Mouse (Mus musculus) hindbrain, embryonic 15.5 days (tissue): ENCODE measurements around the gene Gmeb1. TPM values are rescaled to one million over a fixed set of nuclear protein-coding genes. Genes with fewer than 3 reads are reported as not detected.
"Not testable (repeated sequence)": the region's sequence is repeated elsewhere in the genome, so short reads cannot be mapped to it uniquely, and the experiment has no call there.

Experiments used
- ATAC-seq: fragments of 200-750 bp; cut with Nextera tagmentation; 2 replicates; pipeline ENCODE4 v1.8.0; 2017; ENCODE audit warnings: low read depth, moderate number of reproducible peaks, moderate TSS enrichment; ENCODE audit not compliant: low FRiP score
- H3K27ac ChIP-seq: fragments of 300-500 bp; sonication (generic); replicated peaks from 2 replicates; pipeline ENCODE4 v1.5.1; 2015; ENCODE audit warnings: mild to moderate bottlenecking, inconsistent platforms
- H3K27me3 ChIP-seq: fragments of 300-500 bp; sonication (generic); 2 replicates; pipeline ENCODE4 v1.6.1; 2015; ENCODE audit warnings: control low read depth, inconsistent platforms
- H3K36me3 ChIP-seq: fragments of 300-500 bp; sonication (generic); 2 replicates; pipeline ENCODE4 v1.6.1; 2015; ENCODE audit warnings: control low read depth, inconsistent platforms
- H3K4me1 ChIP-seq: fragments of 300-500 bp; sonication (generic); replicated peaks from 2 replicates; pipeline ENCODE4 v1.6.1; 2015; ENCODE audit warnings: control low read depth, inconsistent platforms
- H3K4me2 ChIP-seq: fragments of 300-500 bp; sonication (generic); 2 replicates; pipeline ENCODE4 v1.6.1; 2015; ENCODE audit warnings: moderate library complexity, mild to moderate bottlenecking, inconsistent platforms
- H3K4me3 ChIP-seq: fragments of 300-500 bp; sonication (generic); 2 replicates; pipeline ENCODE4 v1.5.1; 2015; ENCODE audit warnings: mild to moderate bottlenecking, inconsistent platforms
- H3K9ac ChIP-seq: fragments of 300-500 bp; sonication (generic); 2 replicates; pipeline ENCODE4 v1.6.1; 2015; ENCODE audit warnings: inconsistent platforms
- H3K9me3 ChIP-seq: fragments of 300-500 bp; sonication (generic); 2 replicates; pipeline ENCODE4 v1.6.1; 2016; ENCODE audit warnings: control low read depth, inconsistent platforms
- WGBS: fragments of 180-500 bp; shearing (Covaris S2); methylation state at CpG from one replicate; pipeline ENCODE4 v1.1.7; 2015; 5-methylcytosine and 5-hydroxymethylcytosine counted together
- polyA plus RNA-seq: library from polyadenylated mRNA; unstranded; fragments of >200 nt; fragmentation: Nextera tagmentation; extraction: Ambion mirVana; gene quantifications from 2 replicates; pipeline ENCODE4 v1.2.1, GENCODE M21; 2015

Gene Gmeb1
- polyA plus RNA-seq, 1 experiment from 2014 or later = 44.0 TPM

DNA sequence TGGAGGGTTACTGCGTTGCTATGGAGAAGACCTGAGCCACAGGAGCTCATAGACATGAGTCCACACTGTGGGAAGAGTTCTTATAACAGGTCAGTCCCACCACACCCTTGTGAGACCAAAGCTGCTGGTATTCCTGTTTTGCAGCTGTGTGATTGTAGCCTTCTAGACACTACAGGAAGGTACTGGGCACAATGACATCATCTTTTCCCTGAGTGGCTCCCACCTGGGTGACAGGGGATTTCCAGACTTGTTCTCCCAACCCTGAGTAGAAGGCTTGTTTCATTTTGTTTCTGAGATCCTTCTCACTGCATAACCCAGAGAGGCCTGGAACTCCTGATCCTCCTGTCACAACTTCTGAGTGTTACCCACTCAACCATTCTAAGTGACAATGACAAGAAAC lies 38.4 kb upstream of the Gmeb1 start:
- Histone ChIP-seq H3K27me3 (no peaks in the 10 kb centered on the region), H3K4me2 (no peak overlapping the region), H3K9ac (no peak overlapping the region), H3K27ac (no peak overlapping the region), H3K4me3 (no peak overlapping the region), H3K36me3 (no peaks in the 10 kb centered on the region), H3K4me1 (peaks cover 11% of the 10 kb centered on the region), H3K9me3 (no peaks in the 10 kb centered on the region)
- no peak for ATAC-seq
- WGBS = 76% methylated on average over 1 of the region's 1 CpGs

DNA sequence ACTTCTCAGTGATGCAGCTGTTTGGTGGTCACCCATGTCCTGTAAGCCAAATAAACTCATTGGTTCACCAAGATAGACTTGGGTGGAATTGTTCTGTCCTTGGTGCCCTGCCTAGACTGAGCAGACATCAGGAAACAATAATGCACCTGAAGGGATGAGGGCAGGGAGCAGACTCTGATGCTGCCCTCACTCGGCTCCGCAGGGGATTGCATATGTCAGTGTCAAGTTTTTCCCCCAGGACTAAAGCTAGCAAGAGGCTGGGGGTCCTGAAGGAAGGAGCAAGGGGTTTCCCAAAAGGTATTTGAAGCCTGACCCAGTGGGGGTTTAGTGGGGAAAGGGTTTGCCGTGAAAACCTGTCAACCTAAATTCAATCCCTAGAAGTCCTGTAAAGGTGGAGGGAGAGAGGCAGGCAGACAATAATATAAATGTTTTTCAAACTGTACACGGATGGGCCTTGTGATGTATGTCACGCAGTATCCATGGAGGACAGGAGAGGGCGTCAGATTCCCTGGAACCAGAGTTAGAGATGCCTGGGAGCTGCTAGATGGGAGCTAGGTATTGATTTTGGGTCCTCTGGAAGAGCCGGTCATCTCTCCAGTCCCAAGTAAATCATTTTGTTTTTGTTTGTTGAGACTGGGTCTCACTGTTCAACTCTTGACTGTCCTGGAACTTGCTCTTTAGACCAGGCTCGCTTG lies 34.4 kb upstream of the Gmeb1 start:
- WGBS = 49% methylated on average over 8 of the region's 8 CpGs

DNA sequence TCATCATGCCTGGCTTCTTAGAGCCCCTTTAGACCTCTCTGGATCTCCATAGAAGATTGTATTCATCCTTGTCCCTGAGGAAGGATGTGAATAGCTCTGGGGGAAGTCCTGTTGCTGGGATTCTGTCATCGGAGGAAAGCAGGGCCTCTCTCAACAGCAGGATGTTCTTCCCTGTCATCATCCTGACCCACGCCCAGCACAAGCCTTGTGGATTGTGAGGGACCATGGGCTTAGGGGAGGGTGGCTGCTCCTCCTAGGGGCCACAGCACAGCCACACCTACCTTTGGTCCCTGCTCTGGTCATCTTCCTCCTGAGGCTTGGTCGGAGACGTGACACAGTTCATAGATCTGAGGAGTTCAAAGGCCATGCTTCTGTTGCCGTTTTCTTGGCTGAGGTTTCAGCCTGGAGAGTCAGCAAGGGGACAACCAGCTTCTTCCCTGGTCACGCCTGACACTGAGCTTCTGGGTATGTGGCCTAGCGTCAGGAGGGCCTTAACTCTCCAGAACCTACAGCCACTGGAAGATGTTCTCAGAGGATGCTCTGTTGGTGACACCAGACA lies 32.4 kb upstream of the Gmeb1 start:
- Histone ChIP-seq H3K9ac (no peak overlapping the region), H3K36me3 (peaks cover 33% of the 10 kb centered on the region)

More for the DNA sequence above, 34.4 kb upstream of the Gmeb1 start:
- Histone ChIP-seq H3K27me3 (no peaks in the 10 kb centered on the region), H3K4me3 (no peak overlapping the region), H3K9me3 (no peaks in the 10 kb centered on the region), H3K36me3 (peaks cover 23% of the 10 kb centered on the region), H3K4me1 (no peaks in the 10 kb centered on the region), H3K9ac (no peak overlapping the region), H3K4me2 (no peak overlapping the region), H3K27ac (no peak overlapping the region)
- no peak for ATAC-seq

DNA sequence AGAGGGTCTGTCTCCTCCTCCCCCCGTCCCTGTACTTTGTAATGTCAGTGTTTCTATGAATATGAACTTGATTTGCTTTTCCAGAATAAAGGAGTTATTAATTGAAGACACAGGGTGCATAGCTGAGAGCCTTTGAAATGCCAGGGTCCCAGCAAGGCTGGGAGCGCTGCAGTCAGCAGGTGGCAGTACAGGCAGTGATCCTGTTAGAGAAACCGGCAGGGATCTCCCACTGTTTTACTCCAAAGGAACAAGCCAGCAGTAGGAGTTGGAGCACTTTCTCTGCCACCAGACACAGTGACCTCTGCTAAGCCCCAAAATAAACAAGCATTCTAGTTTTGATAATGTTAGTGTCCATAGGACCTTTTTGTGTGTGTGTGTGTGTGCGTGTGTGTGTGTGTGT lies 31.6 kb upstream of the Gmeb1 start:
- Histone ChIP-seq H3K4me1 (no peaks in the 10 kb centered on the region), H3K4me3 (no peak overlapping the region), H3K27me3 (no peaks in the 10 kb centered on the region), H3K9me3 (no peaks in the 10 kb centered on the region), H3K36me3 (peaks cover 33% of the 10 kb centered on the region), H3K27ac (no peak overlapping the region), H3K9ac (no peak overlapping the region), H3K4me2 (no peak overlapping the region)
- 36% methylated on average over 4 of the region's 4 CpGs for WGBS
- no peak for ATAC-seq

More for the DNA sequence above, 32.4 kb upstream of the Gmeb1 start:
- Histone ChIP-seq H3K4me3 (no peak overlapping the region), H3K4me2 (no peak overlapping the region), H3K9me3 (no peaks in the 10 kb centered on the region), H3K27me3 (no peaks in the 10 kb centered on the region), H3K27ac (no peak overlapping the region), H3K4me1 (no peaks in the 10 kb centered on the region)
- ATAC-seq = no peak
- WGBS = 84% methylated on average over 7 of the region's 7 CpGs

DNA sequence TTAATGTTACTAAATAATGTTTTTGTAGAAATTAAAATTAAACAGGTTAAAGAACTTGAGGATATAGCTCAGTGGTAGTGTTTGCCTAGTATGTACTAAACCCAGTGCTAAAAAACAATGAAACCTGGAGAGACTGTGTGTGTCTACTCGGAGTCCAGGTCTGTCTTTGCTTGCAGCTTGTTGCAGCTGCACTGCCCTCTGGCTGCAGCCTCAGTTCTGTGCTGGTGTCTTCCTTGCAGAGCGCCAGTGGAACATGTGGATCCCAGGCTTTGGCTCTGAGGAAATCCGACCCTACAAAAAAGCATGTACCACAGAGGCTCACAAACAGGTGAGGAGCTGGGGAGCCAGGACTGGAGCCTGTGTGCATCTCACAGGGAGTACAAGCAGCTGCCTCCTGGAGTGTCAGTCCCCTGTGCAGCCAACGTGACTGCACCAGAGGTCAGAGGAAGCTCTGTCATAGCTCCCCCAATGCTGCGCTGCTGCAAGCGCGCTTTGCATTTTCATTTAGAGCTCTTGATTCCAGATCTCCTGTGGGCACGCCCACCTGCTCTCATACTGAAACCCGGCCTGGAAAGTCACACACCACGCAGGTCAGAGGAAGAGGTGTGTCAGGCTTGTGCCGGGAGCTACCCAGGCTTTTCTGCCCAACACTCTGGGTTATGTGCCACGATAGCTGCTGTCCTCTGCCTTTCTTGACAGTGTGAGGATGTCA lies 30.4 kb upstream of the Gmeb1 start:
- H3K4me1 ChIP-seq = no peaks in the 10 kb centered on the region
- ATAC-seq = no peak
- H3K9ac ChIP-seq = no peak overlapping the region
- H3K4me3 ChIP-seq = no peak overlapping the region
- H3K9me3 ChIP-seq = no peaks in the 10 kb centered on the region
- no peak overlapping the region for H3K27ac ChIP-seq
- 83% methylated on average over 12 of the region's 12 CpGs for WGBS
- H3K36me3 ChIP-seq = peaks cover 39% of the 10 kb centered on the region
- H3K27me3 ChIP-seq = no peaks in the 10 kb centered on the region
- H3K4me2 ChIP-seq = no peak overlapping the region

DNA sequence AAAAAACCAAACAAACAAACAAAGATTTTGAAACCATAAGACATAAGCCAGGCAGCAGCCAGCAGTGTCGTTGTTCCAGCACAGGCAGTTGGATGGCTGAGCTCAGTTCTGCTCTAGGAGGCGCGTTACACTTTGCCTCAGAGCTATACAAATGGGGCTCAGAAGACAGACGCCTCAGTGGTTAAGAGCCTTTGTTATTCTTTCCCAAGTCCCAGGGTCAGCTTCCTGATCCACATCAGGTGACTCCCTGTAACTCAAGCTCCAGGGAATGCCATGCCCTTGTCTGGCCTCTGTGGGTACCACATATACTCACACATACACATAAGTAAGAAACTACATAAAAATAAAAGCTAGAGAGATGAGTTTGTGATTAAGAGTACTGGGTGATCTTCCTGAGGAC lies 29.7 kb upstream of the Gmeb1 start:
- no peak overlapping the region for H3K4me3 ChIP-seq
- no peaks in the 10 kb centered on the region for H3K9me3 ChIP-seq
- no peak overlapping the region for H3K27ac ChIP-seq
- peaks cover 45% of the 10 kb centered on the region for H3K36me3 ChIP-seq
- H3K9ac ChIP-seq = no peak overlapping the region
- 90% methylated on average over 4 of the region's 4 CpGs for WGBS
- no peak for ATAC-seq
- H3K4me1 ChIP-seq = no peaks in the 10 kb centered on the region
- H3K4me2 ChIP-seq = no peak overlapping the region
- no peaks in the 10 kb centered on the region for H3K27me3 ChIP-seq

DNA sequence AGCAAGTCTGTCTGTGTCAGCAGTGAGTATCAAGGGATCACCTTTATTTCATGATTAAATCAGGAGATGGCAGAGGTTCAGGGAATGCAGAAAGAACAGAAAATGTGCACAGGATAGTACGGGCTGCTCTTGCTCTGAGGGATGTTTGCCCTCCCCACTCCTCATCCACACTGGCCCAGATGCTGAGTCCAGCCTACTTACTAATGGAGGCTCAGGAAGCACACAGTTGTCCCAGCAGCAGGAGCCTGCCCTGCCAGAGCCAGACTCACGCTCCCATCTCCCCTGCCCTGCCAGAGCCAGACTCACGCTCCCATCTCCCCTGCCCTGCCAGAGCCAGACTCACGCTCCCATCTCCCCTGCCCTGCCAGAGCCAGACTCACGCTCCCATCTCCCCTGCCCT lies 27.4 kb upstream of the Gmeb1 start:
- ATAC-seq, H3K4me1 ChIP-seq, H3K4me2 ChIP-seq, H3K9ac ChIP-seq, H3K27me3 ChIP-seq, H3K27ac ChIP-seq, H3K9me3 ChIP-seq, H3K4me3 ChIP-seq: not testable (repeated sequence)
- H3K36me3 ChIP-seq = peaks cover 57% of the 10 kb centered on the region
- WGBS = 88% methylated on average over 3 of the region's 5 CpGs

DNA sequence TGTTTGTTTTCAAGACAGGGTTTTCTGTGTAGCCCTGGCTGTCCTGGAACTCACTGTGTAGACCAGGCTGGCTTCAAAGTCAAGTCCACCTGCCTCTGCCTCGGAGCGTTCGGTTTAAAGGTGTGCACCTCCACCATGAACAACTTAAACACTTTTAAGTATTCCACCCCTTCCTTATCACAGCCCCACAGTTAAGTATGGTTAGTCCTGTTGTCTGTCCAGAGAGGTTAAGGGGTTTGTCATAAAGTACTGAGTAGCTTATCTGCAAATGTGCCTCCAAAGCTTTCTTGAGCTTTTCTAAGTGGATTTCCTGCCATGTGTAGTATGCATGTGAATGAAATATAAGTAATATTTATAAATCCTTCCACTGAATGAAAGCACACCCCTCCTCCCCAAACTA lies 14.5 kb upstream of the Gmeb1 start:
- no peaks in the 10 kb centered on the region for H3K36me3 ChIP-seq
- WGBS = 97% methylated on average over 3 of the region's 3 CpGs
- H3K27ac ChIP-seq = no peak overlapping the region
- H3K4me1 ChIP-seq = peaks cover 21% of the 10 kb centered on the region
- H3K27me3 ChIP-seq = no peaks in the 10 kb centered on the region
- 0 out of 2 replicates have a peak overlapping the region, but pooled peaks have one; percentile 13 for H3K9ac ChIP-seq
- H3K9me3 ChIP-seq = no peaks in the 10 kb centered on the region
- no peak for ATAC-seq
- no peak overlapping the region for H3K4me3 ChIP-seq
- H3K4me2 ChIP-seq = peak overlapping the region; percentile 28; the same call in 1 of the 2 replicates

DNA sequence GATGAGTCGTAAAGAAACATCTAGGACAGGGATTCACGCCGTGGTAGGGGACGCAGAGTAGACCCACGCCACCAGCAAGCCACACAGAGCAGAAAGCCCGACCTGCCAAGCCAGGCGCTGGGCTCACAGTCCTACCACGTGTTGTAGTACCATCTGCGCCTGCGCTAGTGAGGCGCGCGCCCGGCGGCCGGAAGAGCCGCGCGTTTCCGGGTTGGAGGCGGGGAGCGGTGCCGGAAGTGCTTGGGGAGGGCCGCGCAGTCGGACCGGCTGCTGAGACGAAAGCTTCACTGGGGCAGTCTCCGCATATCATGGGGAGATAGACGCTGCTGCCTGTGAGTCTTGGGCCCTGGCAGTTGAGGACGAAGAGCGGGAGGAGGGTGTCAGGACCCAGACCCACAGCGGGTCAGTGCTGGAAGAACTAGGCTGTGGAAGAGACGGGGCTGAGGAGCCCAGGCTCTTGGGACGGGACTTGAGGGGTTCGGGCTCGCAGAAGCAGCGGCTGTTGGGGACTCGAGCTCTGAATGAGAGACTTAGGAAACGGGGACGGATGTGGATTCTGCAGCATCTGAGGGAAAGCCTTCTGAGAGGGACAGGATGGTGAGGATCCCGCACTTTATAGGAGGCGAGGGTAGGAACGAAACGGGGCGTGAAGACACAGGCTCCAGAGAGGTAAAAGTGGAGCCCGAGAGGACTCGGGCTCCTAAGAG lies 12.9 kb upstream of the Gmeb1 start, which contains the start of gene Taf12:
Gene Taf12 (plus strand): TSS at position 220 of the 707 bp plus-strand sequence.
- under 1% methylated on average over 47 of the region's 48 CpGs for WGBS
- peak; percentile 93 for ATAC-seq

DNA sequence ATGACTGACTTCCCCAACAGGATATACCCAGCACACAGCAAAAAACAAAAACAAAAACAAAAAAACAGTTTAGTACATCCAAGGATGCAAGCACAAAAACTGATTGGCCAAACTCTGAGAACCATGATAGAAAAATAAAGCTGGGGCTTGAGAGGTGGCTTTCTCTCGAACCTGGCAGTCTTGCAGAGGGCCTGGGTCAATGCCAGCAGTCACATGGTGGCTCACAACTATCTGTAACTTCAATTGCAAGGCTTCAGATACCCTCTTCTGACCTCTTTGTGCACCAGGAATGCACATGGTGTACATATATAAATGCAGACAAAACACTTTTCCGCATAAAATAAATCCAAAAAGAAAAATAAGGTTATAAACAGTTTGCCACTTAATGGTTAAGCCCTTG lies 11.8 kb upstream of the Gmeb1 start:
- Histone ChIP-seq H3K36me3 (no peaks in the 10 kb centered on the region), H3K4me3 (peak overlapping the region; percentile 86), H3K27ac (0 out of 2 replicates have a peak overlapping the region, but pooled peaks have one; percentile 83), H3K4me2 (peak overlapping the region; percentile 97), H3K9ac (peak overlapping the region; percentile 89), H3K4me1 (peaks cover 27% of the 10 kb centered on the region), H3K9me3 (no peaks in the 10 kb centered on the region), H3K27me3 (no peaks in the 10 kb centered on the region)
- no peak for ATAC-seq
- WGBS = 63% methylated on average over 2 of the region's 2 CpGs

More for the DNA sequence above, 12.9 kb upstream of the Gmeb1 start, which contains the start of gene Taf12:
- H3K27ac ChIP-seq = peak within 1 kb of the TSS; percentile 83
- peak within 1 kb of the TSS; percentile 86 for H3K4me3 ChIP-seq
- H3K4me1 ChIP-seq = peaks cover 27% of the 10 kb centered on the region
- H3K27me3 ChIP-seq = no peaks in the 10 kb centered on the region
- H3K4me2 ChIP-seq = peak within 1 kb of the TSS; percentile 97
- peak within 1 kb of the TSS; percentile 89 for H3K9ac ChIP-seq
- no peaks in the 10 kb centered on the region for H3K36me3 ChIP-seq
- H3K9me3 ChIP-seq = no peaks in the 10 kb centered on the region

DNA sequence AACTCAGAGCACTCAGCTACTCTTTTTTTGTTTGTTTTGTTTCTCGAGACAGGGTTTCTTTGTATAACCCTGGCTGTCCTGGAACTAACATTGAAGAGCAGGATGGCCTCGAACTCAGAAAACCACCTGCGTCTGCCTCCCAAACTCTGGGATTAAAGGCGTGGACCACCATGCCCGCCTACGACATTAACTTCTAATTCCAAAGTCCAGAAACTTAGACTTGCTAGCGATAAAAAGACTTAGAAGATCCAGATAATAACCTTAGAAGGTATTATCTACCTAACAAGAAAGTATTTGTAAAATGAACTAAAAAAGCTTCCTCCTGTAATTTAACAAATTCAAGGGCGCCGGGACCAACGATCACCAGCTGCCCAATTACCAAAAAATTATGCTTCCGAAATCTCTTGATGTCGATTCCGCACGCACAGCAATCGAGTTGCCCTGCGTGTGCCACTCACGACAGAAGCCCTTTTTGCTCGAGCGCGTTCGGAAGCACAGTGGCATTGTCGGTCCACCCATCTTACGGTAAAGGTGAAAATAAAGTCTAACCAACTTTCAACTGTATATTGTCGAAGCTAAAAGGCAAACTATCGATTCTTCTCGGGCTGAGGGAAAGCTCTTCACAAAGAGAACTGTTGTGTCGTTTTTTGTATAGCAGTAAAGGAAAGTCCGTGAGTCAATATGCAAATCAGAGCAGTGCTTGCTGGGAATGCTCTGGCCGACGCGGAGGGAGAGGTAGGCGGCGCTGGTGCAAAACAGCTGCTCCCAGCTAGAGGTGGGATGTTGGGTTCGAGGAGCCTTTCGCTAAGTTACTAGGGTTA lies 8.5 kb upstream of the Gmeb1 start:
- ATAC-seq = peak; percentile 70

More for the DNA sequence above, 8.5 kb upstream of the Gmeb1 start:
- Histone ChIP-seq H3K4me2 (peak overlapping the region; percentile 59), H3K4me3 (peak overlapping the region; percentile 35), H3K4me1 (peaks cover 17% of the 10 kb centered on the region), H3K9ac (peak overlapping the region; percentile 54), H3K27me3 (no peaks in the 10 kb centered on the region), H3K27ac (peak overlapping the region; percentile 97), H3K36me3 (no peaks in the 10 kb centered on the region), H3K9me3 (no peaks in the 10 kb centered on the region)
- WGBS = under 1% methylated on average over 35 of the region's 35 CpGs
